Mouse (Mus musculus) stomach, embryonic 14.5 days (tissue): ENCODE measurements at regions not wholly inside any gene's neighbourhood (a gene's known extent, or its start where the extent isn't known, plus 50 kb on each side); places are given as distances from the start of the nearest gene placed in this dataset.

ENCODE experiments used
- ATAC-seq: fragments of 200-750 bp; cut with Nextera tagmentation; 2 replicates; pipeline ENCODE4 v1.8.0; 2017; ENCODE audit warnings: low read depth, moderate TSS enrichment; ENCODE audit not compliant: insufficient number of reproducible peaks, insufficient read depth, low FRiP score
- H3K27ac ChIP-seq: fragments of 300-500 bp; sonication (generic); 2 replicates; pipeline ENCODE4 v1.5.1; 2014; ENCODE audit warnings: mild to moderate bottlenecking, low read length, moderate library complexity, mixed read lengths
- H3K27me3 ChIP-seq: fragments of 300-500 bp; sonication (generic); 2 replicates; pipeline ENCODE4 v1.6.1; 2014; ENCODE audit warnings: low read length, control low read depth, mixed read lengths; ENCODE audit not compliant: control insufficient read depth, insufficient read depth
- H3K36me3 ChIP-seq: fragments of 300-500 bp; sonication (generic); 2 replicates; pipeline ENCODE4 v1.6.1; 2014; ENCODE audit warnings: mild to moderate bottlenecking, control low read depth, low read length, moderate library complexity, mixed read lengths; ENCODE audit not compliant: control insufficient read depth, insufficient read depth
- H3K4me1 ChIP-seq: fragments of 300-500 bp; sonication (generic); 2 replicates; pipeline ENCODE4 v1.6.1; 2014; ENCODE audit warnings: low read length, control low read depth, mixed read lengths; ENCODE audit not compliant: control insufficient read depth, insufficient read depth
- H3K4me2 ChIP-seq: fragments of 300-500 bp; sonication (generic); replicated peaks from 2 replicates; pipeline ENCODE4 v1.6.1; 2014; ENCODE audit warnings: low read depth, low read length, control low read depth
- H3K4me3 ChIP-seq: fragments of 300-500 bp; sonication (generic); 2 replicates; pipeline ENCODE4 v1.5.1; 2014; ENCODE audit warnings: low read depth, low read length, control low read depth
- H3K9ac ChIP-seq: fragments of 300-500 bp; sonication (generic); replicated peaks from 2 replicates; pipeline ENCODE4 v1.6.1; 2014; ENCODE audit warnings: low read depth, mild to moderate bottlenecking, control low read depth, low read length, moderate library complexity, mixed read lengths
- H3K9me3 ChIP-seq: fragments of 300-500 bp; sonication (generic); 2 replicates; pipeline ENCODE4 v1.6.1; 2016; ENCODE audit warnings: low read depth, low read length, control low read depth; ENCODE audit not compliant: control insufficient read depth
- WGBS: fragments of 180-500 bp; shearing (Covaris S2); extraction: QIAGEN DNeasy Blood & Tissue Kit; methylation state at CpG from one replicate; pipeline ENCODE4 v1.1.7; 2014; 5-methylcytosine and 5-hydroxymethylcytosine counted together

GRCm38 (mm10) chr1:151118982-151119381, 63.4 kb upstream of the Gm47985 start:
- H3K4me2 ChIP-seq, result no peak overlapping the region
- H3K9ac ChIP-seq, result no peak overlapping the region
- H3K27me3 ChIP-seq, result no peaks in the 10 kb centered on the region
- H3K9me3 ChIP-seq, result no peaks in the 10 kb centered on the region
- ATAC-seq, result no peak
- no peaks in the 10 kb centered on the region for H3K4me1 ChIP-seq
- no peak overlapping the region for H3K27ac ChIP-seq
- no peaks in the 10 kb centered on the region for H3K36me3 ChIP-seq
- H3K4me3 ChIP-seq, result no peak overlapping the region
- WGBS, result 85% methylated on average over 4 of the region's 4 CpGs

GRCm38 (mm10) chr1:151119566-151119965, 62.8 kb upstream of the Gm47985 start:
- Histone ChIP-seq H3K27ac (no peak overlapping the region), H3K4me1 (no peaks in the 10 kb centered on the region), H3K9ac (no peak overlapping the region), H3K4me2 (no peak overlapping the region), H3K27me3 (no peaks in the 10 kb centered on the region), H3K36me3 (no peaks in the 10 kb centered on the region), H3K4me3 (no peak overlapping the region), H3K9me3 (no peaks in the 10 kb centered on the region)
- WGBS, result 68% methylated on average over 7 of the region's 7 CpGs
- no peak for ATAC-seq

GRCm38 (mm10) chr1:151121686-151122085, 60.7 kb upstream of the Gm47985 start:
- H3K4me1 ChIP-seq, result no peaks in the 10 kb centered on the region
- no peak overlapping the region for H3K27ac ChIP-seq
- ATAC-seq, result no peak
- H3K4me2 ChIP-seq, result no peak overlapping the region
- WGBS, result 94% methylated on average over 2 of the region's 2 CpGs
- H3K9ac ChIP-seq, result no peak overlapping the region
- no peaks in the 10 kb centered on the region for H3K36me3 ChIP-seq
- no peak overlapping the region for H3K4me3 ChIP-seq
- no peaks in the 10 kb centered on the region for H3K27me3 ChIP-seq
- no peaks in the 10 kb centered on the region for H3K9me3 ChIP-seq

GRCm38 (mm10) chr1:151123964-151124363, 58.4 kb upstream of the Gm47985 start:
- Histone ChIP-seq H3K36me3 (no peaks in the 10 kb centered on the region), H3K4me1 (no peaks in the 10 kb centered on the region), H3K4me3 (no peak overlapping the region), H3K27ac (no peak overlapping the region), H3K4me2 (no peak overlapping the region), H3K27me3 (no peaks in the 10 kb centered on the region), H3K9ac (no peak overlapping the region), H3K9me3 (no peaks in the 10 kb centered on the region)
- WGBS, result 86% methylated on average over 7 of the region's 7 CpGs
- no peak for ATAC-seq

- WGBS, result 93% methylated on average over 9 of the region's 9 CpGs
- Histone ChIP-seq H3K27ac (no peak overlapping the region), H3K27me3 (no peaks in the 10 kb centered on the region), H3K4me3 (no peak overlapping the region), H3K9me3 (no peaks in the 10 kb centered on the region), H3K4me1 (no peaks in the 10 kb centered on the region), H3K4me2 (no peak overlapping the region), H3K36me3 (no peaks in the 10 kb centered on the region), H3K9ac (no peak overlapping the region)
- ATAC-seq, result no peak
Observed at GRCm38 (mm10) chr1:151125028-151125659, 57.2 kb upstream of the Gm47985 start.

- Histone ChIP-seq H3K9ac (no peak overlapping the region), H3K27ac (no peak overlapping the region)
- WGBS, result 63% methylated on average over 3 of the region's 3 CpGs
Observed at GRCm38 (mm10) chr1:151125764-151126485, 56.4 kb upstream of the Gm47985 start.

GRCm38 (mm10) chr1:151126756-151127155, 55.6 kb upstream of the Gm47985 start:
- no peak for ATAC-seq
- no peak overlapping the region for H3K27ac ChIP-seq
- 58% methylated on average over 1 of the region's 1 CpGs for WGBS

More at GRCm38 (mm10) chr1:151125764-151126485, 56.4 kb upstream of the Gm47985 start:
- ATAC-seq, result no peak
- Histone ChIP-seq H3K4me3 (no peak overlapping the region), H3K27me3 (no peaks in the 10 kb centered on the region), H3K36me3 (no peaks in the 10 kb centered on the region), H3K4me2 (no peak overlapping the region), H3K9me3 (no peaks in the 10 kb centered on the region), H3K4me1 (no peaks in the 10 kb centered on the region)

GRCm38 (mm10) chr1:151128005-151128404, 54.3 kb upstream of the Gm47985 start:
- no peak for ATAC-seq
- Histone ChIP-seq H3K9ac (no peak overlapping the region), H3K4me1 (no peaks in the 10 kb centered on the region), H3K9me3 (no peaks in the 10 kb centered on the region), H3K27ac (no peak overlapping the region), H3K36me3 (no peaks in the 10 kb centered on the region), H3K27me3 (no peaks in the 10 kb centered on the region), H3K4me2 (no peak overlapping the region), H3K4me3 (no peak overlapping the region)
- 66% methylated on average over 5 of the region's 5 CpGs for WGBS

More at GRCm38 (mm10) chr1:151126756-151127155, 55.6 kb upstream of the Gm47985 start:
- Histone ChIP-seq H3K9ac (no peak overlapping the region), H3K36me3 (no peaks in the 10 kb centered on the region), H3K4me2 (no peak overlapping the region), H3K4me1 (no peaks in the 10 kb centered on the region), H3K27me3 (no peaks in the 10 kb centered on the region), H3K4me3 (no peak overlapping the region), H3K9me3 (no peaks in the 10 kb centered on the region)
